Mouse (Mus musculus): ENCODE data around the gene Gstm1.

Gstm1 gene

GRCm38 (mm10) chr3:107966631-107967030 lies 51.1 kb downstream of the Gstm1 start:
- in situ Hi-C loops (cut with MboI, MseI): no loop called here

GRCm38 (mm10) chr3:107965592-107965991 lies 52.2 kb downstream of the Gstm1 start:
- in situ Hi-C loops (cut with MboI, MseI): no loop called here

- in situ Hi-C loops (cut with MboI, MseI): no loop called here
Observed at GRCm38 (mm10) chr3:107964656-107965308, 53.0 kb downstream of the Gstm1 start.

GRCm38 (mm10) chr3:107964026-107964425 lies 53.7 kb downstream of the Gstm1 start:
- in situ Hi-C loops (cut with MboI, MseI): no loop called here
